Mouse (Mus musculus): Measurements from ENCODE around the gene Enoph1. TPM values are rescaled to one million over a fixed set of nuclear protein-coding genes. Genes with fewer than 3 reads are reported as not detected.

Enoph1 gene
- polyA plus RNA-seq, 1 experiment from 2014 or later, result 50.8 TPM

DNA sequence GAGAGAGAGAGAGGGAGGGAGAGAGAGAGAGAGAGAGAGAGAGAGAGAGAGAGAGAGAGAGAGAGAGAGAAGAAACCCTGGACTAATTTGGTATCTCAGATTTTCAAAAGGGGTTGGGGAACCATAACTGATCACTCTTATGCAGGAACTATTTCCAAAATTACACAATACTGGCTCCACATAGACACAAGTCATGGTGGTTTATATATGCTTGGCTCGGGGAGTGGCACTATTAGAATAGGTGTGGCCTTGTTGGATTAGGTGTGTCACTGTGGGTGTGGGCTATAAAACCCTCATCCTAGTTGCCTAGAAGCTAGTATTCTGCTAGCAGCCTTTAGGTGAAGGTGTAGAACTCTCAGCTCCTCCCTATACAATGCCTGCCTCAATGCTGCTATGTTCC is 14.9 kb upstream of the Enoph1 start:
- 69% methylated on average over 1 of the region's 1 CpGs for WGBS
- H3K36me3 ChIP-seq (ENCODE audit: insufficient read depth), result no peaks in the 10 kb centered on the region
- no peak for TF ChIP-seq CTCF (IDR thresholded peaks at IDR 0.05; ENCODE audit: low read depth)
- no peak overlapping the region for H3K27ac ChIP-seq (ENCODE audit: low read depth)
- H3K9ac ChIP-seq, result no peak overlapping the region
- no peak for ATAC-seq (ENCODE audit: insufficient read depth)
- H3K9me3 ChIP-seq (ENCODE audit: low read depth, low read length), result no peaks in the 10 kb centered on the region
- no peaks in the 10 kb centered on the region for H3K27me3 ChIP-seq (ENCODE audit: insufficient read depth, low read length)
- 0 out of 2 replicates have a peak, but pooled peaks cover 4% of the 10 kb centered on the region for H3K4me1 ChIP-seq (ENCODE audit: insufficient read depth)
- H3K4me3 ChIP-seq (ENCODE audit: low read depth, low read length), result no peak overlapping the region
- H3K4me2 ChIP-seq, result no peak overlapping the region
- DNase-seq, result no peak

- 0 out of 2 replicates have a peak, but pooled peaks cover 6% of the 10 kb centered on the region for H3K4me1 ChIP-seq (ENCODE audit: insufficient read depth)
- H3K9me3 ChIP-seq (ENCODE audit: low read depth, low read length), result no peaks in the 10 kb centered on the region
- peaks cover 35% of the 10 kb centered on the region for H3K36me3 ChIP-seq (ENCODE audit: insufficient read depth)
- ATAC-seq (ENCODE audit: insufficient read depth), result peak; percentile 91
- H3K27me3 ChIP-seq (ENCODE audit: insufficient read depth, low read length), result no peaks in the 10 kb centered on the region
- H3K27ac ChIP-seq (ENCODE audit: low read depth), result peak overlapping the region; percentile 42; the same call in 1 of the 2 replicates
- no peak overlapping the region for H3K9ac ChIP-seq
- 17% methylated on average over 6 of the region's 6 CpGs for WGBS
- H3K4me2 ChIP-seq, result peak overlapping the region; percentile 25; the same call in 1 of the 2 replicates
- DNase-seq, result peak; percentile 98
- no peak overlapping the region for H3K4me3 ChIP-seq (ENCODE audit: low read depth, low read length)
- TF ChIP-seq CTCF (IDR thresholded peaks at IDR 0.05; ENCODE audit: low read depth), result 0 out of 2 replicates have a peak, but pooled peaks have one; percentile 4
Measured at GRCm38 (mm10) chr5:100030069-100030468, 9.7 kb upstream of the Enoph1 start.

DNA sequence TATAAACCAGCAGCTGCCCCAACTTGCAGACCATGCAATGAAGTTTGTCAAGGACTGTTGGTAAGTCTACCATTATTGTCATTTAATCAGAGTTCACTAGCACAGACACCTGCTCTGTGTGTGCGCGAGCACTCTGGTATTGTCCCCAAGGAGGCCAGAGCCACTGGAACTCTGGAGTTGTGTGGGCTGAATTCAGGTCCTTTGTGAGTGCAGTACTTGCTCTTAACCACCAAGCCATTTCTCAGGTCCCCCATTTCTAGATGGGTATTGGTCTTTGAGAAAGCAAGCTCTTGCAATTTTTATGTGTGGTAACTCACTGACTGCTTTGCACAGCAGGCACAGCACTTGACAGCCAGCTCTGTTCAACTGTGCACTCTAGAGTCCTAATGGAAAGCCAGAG is 7.7 kb upstream of the Enoph1 start:
- WGBS, result 88% methylated on average over 2 of the region's 2 CpGs
- Histone ChIP-seq H3K27me3 (ENCODE audit: insufficient read depth, low read length) (no peaks in the 10 kb centered on the region), H3K4me3 (ENCODE audit: low read depth, low read length) (no peak overlapping the region), H3K36me3 (ENCODE audit: insufficient read depth) (peaks cover 55% of the 10 kb centered on the region), H3K27ac (ENCODE audit: low read depth) (no peak overlapping the region), H3K4me1 (ENCODE audit: insufficient read depth) (0 out of 2 replicates have a peak, but pooled peaks cover 6% of the 10 kb centered on the region), H3K9me3 (ENCODE audit: low read depth, low read length) (no peaks in the 10 kb centered on the region), H3K9ac (no peak overlapping the region), H3K4me2 (no peak overlapping the region)
- ATAC-seq (ENCODE audit: insufficient read depth), result no peak
- peak; percentile 29; the same call in 1 of the 2 replicates for TF ChIP-seq CTCF (IDR thresholded peaks at IDR 0.05; ENCODE audit: low read depth)
- DNase-seq, result peak; percentile 50

- Histone ChIP-seq H3K9ac (no peak overlapping the region), H3K27ac (ENCODE audit: low read depth) (no peak overlapping the region), H3K4me2 (no peak overlapping the region), H3K4me3 (ENCODE audit: low read depth, low read length) (no peak overlapping the region), H3K4me1 (ENCODE audit: insufficient read depth) (0 out of 2 replicates have a peak, but pooled peaks cover 6% of the 10 kb centered on the region), H3K27me3 (ENCODE audit: insufficient read depth, low read length) (no peaks in the 10 kb centered on the region), H3K9me3 (ENCODE audit: low read depth, low read length) (no peaks in the 10 kb centered on the region), H3K36me3 (ENCODE audit: insufficient read depth) (peaks cover 60% of the 10 kb centered on the region)
- 69% methylated on average over 3 of the region's 3 CpGs for WGBS
- no peak for TF ChIP-seq CTCF (IDR thresholded peaks at IDR 0.05; ENCODE audit: low read depth)
- DNase-seq, result peak; percentile 14
- no peak for ATAC-seq (ENCODE audit: insufficient read depth)
Measured at GRCm38 (mm10) chr5:100032646-100033045, 7.1 kb upstream of the Enoph1 start.

DNA sequence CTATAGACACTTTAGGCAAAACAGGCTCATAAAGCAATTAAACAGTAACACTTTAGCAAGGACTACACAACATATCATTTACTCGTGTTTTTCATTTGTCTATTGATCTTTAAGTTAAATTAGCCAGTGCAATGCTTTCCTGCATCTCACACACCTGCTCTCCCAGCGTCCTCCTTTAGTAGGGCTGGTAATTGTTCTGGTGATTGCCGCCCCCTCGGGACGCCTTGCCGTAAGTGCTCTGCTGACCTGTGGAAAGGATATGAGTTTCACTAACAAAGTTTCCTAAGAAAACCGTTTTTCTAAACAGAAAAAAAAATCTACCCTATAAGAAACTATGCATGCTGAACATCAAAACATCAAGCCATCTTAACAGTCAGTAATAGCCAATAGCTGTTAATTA is 3.8 kb upstream of the Enoph1 start:
- WGBS, result 48% methylated on average over 7 of the region's 7 CpGs

DNA sequence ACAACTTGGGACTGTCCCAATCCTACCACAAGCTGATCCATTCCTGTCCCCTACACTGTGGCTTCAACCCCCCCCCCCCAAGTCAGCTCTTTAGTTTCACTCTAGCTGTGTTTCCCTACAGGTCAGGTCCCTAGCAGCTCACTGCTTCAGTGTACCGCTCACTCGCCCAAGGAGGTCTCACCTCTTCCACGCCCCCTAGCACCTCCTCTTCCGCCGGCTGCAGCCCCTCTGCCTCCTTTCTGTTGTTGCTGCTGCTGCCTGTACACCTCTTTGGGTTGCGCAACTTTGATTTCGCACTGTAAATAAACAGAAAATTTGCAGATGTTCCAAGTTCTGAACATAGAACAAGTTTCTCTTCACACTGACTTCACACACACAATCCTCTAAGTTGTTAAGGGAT is 3.1 kb upstream of the Enoph1 start:
- H3K4me1 ChIP-seq (ENCODE audit: insufficient read depth), result no peaks in the 10 kb centered on the region
- TF ChIP-seq CTCF (IDR thresholded peaks at IDR 0.05; ENCODE audit: low read depth), result no peak
- H3K9ac ChIP-seq, result peak overlapping the region; percentile 99
- peak overlapping the region; percentile 96 for H3K4me3 ChIP-seq (ENCODE audit: low read depth, low read length)
- peak overlapping the region; percentile 91 for H3K4me2 ChIP-seq
- H3K9me3 ChIP-seq (ENCODE audit: low read depth, low read length), result no peaks in the 10 kb centered on the region
- H3K36me3 ChIP-seq (ENCODE audit: insufficient read depth), result peaks cover 58% of the 10 kb centered on the region
- H3K27ac ChIP-seq (ENCODE audit: low read depth), result no peak overlapping the region
- DNase-seq (peak; percentile 60), ATAC-seq (ENCODE audit: insufficient read depth) (no peak)
- 7% methylated on average over 7 of the region's 7 CpGs for WGBS
- no peaks in the 10 kb centered on the region for H3K27me3 ChIP-seq (ENCODE audit: insufficient read depth, low read length)

More for the DNA sequence above, 3.8 kb upstream of the Enoph1 start:
- DNase-seq (peak; percentile 3), ATAC-seq (ENCODE audit: insufficient read depth) (no peak)
- TF ChIP-seq CTCF (IDR thresholded peaks at IDR 0.05; ENCODE audit: low read depth), result no peak; the same call in 1 of the 2 replicates
- Histone ChIP-seq H3K9ac (no peak overlapping the region), H3K36me3 (ENCODE audit: insufficient read depth) (peaks cover 61% of the 10 kb centered on the region), H3K27me3 (ENCODE audit: insufficient read depth, low read length) (no peaks in the 10 kb centered on the region), H3K9me3 (ENCODE audit: low read depth, low read length) (no peaks in the 10 kb centered on the region), H3K4me1 (ENCODE audit: insufficient read depth) (no peaks in the 10 kb centered on the region), H3K27ac (ENCODE audit: low read depth) (no peak overlapping the region), H3K4me3 (ENCODE audit: low read depth, low read length) (peak overlapping the region; percentile 96), H3K4me2 (peak overlapping the region; percentile 91)

DNA sequence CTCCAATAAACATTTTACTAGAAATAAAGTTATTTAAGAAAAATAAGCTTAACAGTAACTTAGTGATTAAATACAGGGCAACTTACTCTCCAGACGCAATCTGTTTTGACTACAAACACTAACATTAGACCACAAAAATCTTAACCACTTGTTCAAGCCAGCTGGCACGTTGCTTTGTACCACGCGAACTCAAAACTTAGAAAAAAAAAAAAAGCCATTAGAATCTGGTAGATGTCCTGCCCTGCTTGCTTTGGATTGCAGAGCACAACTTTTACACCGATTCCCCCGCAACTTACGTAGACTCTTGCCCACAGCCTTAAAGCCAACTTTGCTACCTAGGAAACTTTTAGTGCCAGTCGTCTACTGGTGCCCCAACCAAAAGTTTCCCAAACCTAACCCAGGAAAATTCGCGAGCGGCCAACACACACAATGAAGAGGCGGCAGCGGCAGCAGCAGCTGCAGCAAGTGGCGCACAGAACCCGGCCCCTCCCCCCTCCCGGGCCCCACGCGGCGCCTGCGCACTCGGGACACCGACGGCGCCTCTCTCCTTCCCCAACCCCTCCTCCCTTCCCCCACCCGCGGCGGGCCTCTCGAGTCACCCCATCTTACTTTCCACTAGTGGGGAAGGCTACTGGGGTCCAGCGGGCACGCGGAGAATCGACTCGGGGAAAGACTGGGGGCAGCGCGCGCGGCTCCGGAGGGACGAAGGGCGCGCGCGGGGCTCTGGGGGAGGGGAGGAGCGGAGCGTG is 1.6 kb upstream of the Enoph1 start:
- H3K4me2 ChIP-seq, result peak overlapping the region; percentile 91
- peak overlapping the region; percentile 99 for H3K27ac ChIP-seq (ENCODE audit: low read depth)
- H3K4me3 ChIP-seq (ENCODE audit: low read depth, low read length), result peak overlapping the region; percentile 96
- peak overlapping the region; percentile 99 for H3K9ac ChIP-seq
- WGBS, result under 1% methylated on average over 45 of the region's 45 CpGs
- H3K9me3 ChIP-seq (ENCODE audit: low read depth, low read length), result no peaks in the 10 kb centered on the region
- no peak for TF ChIP-seq CTCF (IDR thresholded peaks at IDR 0.05; ENCODE audit: low read depth)
- H3K36me3 ChIP-seq (ENCODE audit: insufficient read depth), result peaks cover 44% of the 10 kb centered on the region
- ATAC-seq (ENCODE audit: insufficient read depth) (peak; percentile 15), DNase-seq (peak; percentile 83)
- no peaks in the 10 kb centered on the region for H3K4me1 ChIP-seq (ENCODE audit: insufficient read depth)
- H3K27me3 ChIP-seq (ENCODE audit: insufficient read depth, low read length), result no peaks in the 10 kb centered on the region

Measured in lung, embryonic 14.5 days (tissue).